Mouse (Mus musculus): ENCODE measurements around the gene Taar7f. TPM values are rescaled to one million over a fixed set of nuclear protein-coding genes. Genes with fewer than 3 reads are reported as not detected.

Taar7f gene
- total RNA-seq, 2 experiments from 2014 or later, result not detected

Other genes starting within 250 kb of the Taar7f start
- 2.2 and 4.3 TPM in 2 replicates for gene Vnn3, start 198.0 kb upstream of the Taar7f start, total RNA-seq (2015)
- 7.4 and 11.0 TPM in 2 replicates for gene Vnn3, start 198.0 kb upstream of the Taar7f start, total RNA-seq (2017)
- not detected in 2 replicates for gene Vnn1, start 154.8 kb upstream of the Taar7f start, total RNA-seq (2015)
- gene Vnn1, start 154.8 kb upstream of the Taar7f start, total RNA-seq (2017), result not detected in 2 replicates
- not detected in 2 replicates for gene Taar1, start 129.2 kb upstream of the Taar7f start, total RNA-seq (2015)
- not detected in 2 replicates for gene Taar1, start 129.2 kb upstream of the Taar7f start, total RNA-seq (2017)
- not detected in 2 replicates for gene Taar2, start 110.9 kb upstream of the Taar7f start, total RNA-seq (2015)
- gene Taar2, start 110.9 kb upstream of the Taar7f start, total RNA-seq (2017), result not detected in 2 replicates
- gene Taar3, start 100.0 kb upstream of the Taar7f start, total RNA-seq (2015), result not detected in 2 replicates
- gene Taar3, start 100.0 kb upstream of the Taar7f start, total RNA-seq (2017), result not detected in 2 replicates
- gene Taar4, start 89.0 kb upstream of the Taar7f start, total RNA-seq (2015), result not detected in 2 replicates
- gene Taar4, start 89.0 kb upstream of the Taar7f start, total RNA-seq (2017), result not detected in 2 replicates
- not detected in 2 replicates for gene Taar5, start 78.8 kb upstream of the Taar7f start, total RNA-seq (2015)
- gene Taar5, start 78.8 kb upstream of the Taar7f start, total RNA-seq (2017), result not detected in 2 replicates
- gene Taar6, start 63.9 kb upstream of the Taar7f start, total RNA-seq (2015), result not detected in 2 replicates
- gene Taar6, start 63.9 kb upstream of the Taar7f start, total RNA-seq (2017), result not detected in 2 replicates
- gene Taar7a, start 56.0 kb upstream of the Taar7f start, total RNA-seq (2015), result not detected in 2 replicates
- gene Taar7a, start 56.0 kb upstream of the Taar7f start, total RNA-seq (2017), result not detected in 2 replicates
- gene Taar7b, start 49.6 kb upstream of the Taar7f start, total RNA-seq (2015), result not detected in 2 replicates
- not detected in 2 replicates for gene Taar7b, start 49.6 kb upstream of the Taar7f start, total RNA-seq (2017)
- gene Taar7d, start 22.3 kb upstream of the Taar7f start, total RNA-seq (2015), result not detected in 2 replicates
- not detected in 2 replicates for gene Taar7d, start 22.3 kb upstream of the Taar7f start, total RNA-seq (2017)
- not detected in 2 replicates for gene Taar7e, start 11.9 kb upstream of the Taar7f start, total RNA-seq (2015)
- gene Taar7e, start 11.9 kb upstream of the Taar7f start, total RNA-seq (2017), result not detected in 2 replicates
- not detected in 2 replicates for gene Taar8a, start 27.0 kb downstream of the Taar7f start, total RNA-seq (2015)
- not detected in 2 replicates for gene Taar8a, start 27.0 kb downstream of the Taar7f start, total RNA-seq (2017)
- not detected in 2 replicates for gene Taar8b, start 42.8 kb downstream of the Taar7f start, total RNA-seq (2015)
- gene Taar8b, start 42.8 kb downstream of the Taar7f start, total RNA-seq (2017), result not detected in 2 replicates
- gene Taar8c, start 52.4 kb downstream of the Taar7f start, total RNA-seq (2015), result not detected in 2 replicates
- not detected in 2 replicates for gene Taar8c, start 52.4 kb downstream of the Taar7f start, total RNA-seq (2017)
- gene Taar9, start 60.0 kb downstream of the Taar7f start, total RNA-seq (2015), result not detected in 2 replicates
- gene Taar9, start 60.0 kb downstream of the Taar7f start, total RNA-seq (2017), result not detected in 2 replicates
- gene Stx7, start 99.8 kb downstream of the Taar7f start, total RNA-seq (2015), result 163 and 174 TPM in 2 replicates
- gene Stx7, start 99.8 kb downstream of the Taar7f start, total RNA-seq (2017), result 174 and 189 TPM in 2 replicates
- gene Moxd1, start 174.0 kb downstream of the Taar7f start, total RNA-seq (2015), result not detected in 2 replicates
- gene Moxd1, start 174.0 kb downstream of the Taar7f start, total RNA-seq (2017), result not detected in 2 replicates

Measured in megakaryocyte, adult 5-6 weeks (primary cell).